Mouse (Mus musculus) heart, adult 2 months (tissue): ENCODE data around the gene Cobll1. TPM values are rescaled to one million over a fixed set of nuclear protein-coding genes. Genes with fewer than 3 reads are reported as not detected.
A peak's percentile ranks its signal among the peaks of the same experiment; 100 is the strongest.

Experiments
- DNase-seq, 2 experiments: peaks; one replicate each; pipeline ENCODE4 v3.0.0; 2021
- H3K27ac ChIP-seq: fragments of 200-600 bp; 2 replicates; pipeline ENCODE4 v1.8.1; 2022
- H3K27me3 ChIP-seq: fragments of 200-500 bp; 2 replicates; pipeline ENCODE4 v1.6.1; 2012; ENCODE audit warnings: mild to moderate bottlenecking, low read length, inconsistent platforms, mixed read lengths; ENCODE audit not compliant: control insufficient read depth, insufficient read depth
- H3K36me3 ChIP-seq: fragments of 200-500 bp; 2 replicates; pipeline ENCODE4 v1.6.1; 2012; ENCODE audit warnings: low read length, inconsistent platforms; ENCODE audit not compliant: control insufficient read depth, insufficient read depth
- H3K4me1 ChIP-seq: fragments of 200-500 bp; 2 replicates; pipeline ENCODE4 v1.6.1; 2011; ENCODE audit warnings: low read length; ENCODE audit not compliant: control insufficient read depth, insufficient read depth
- H3K4me3 ChIP-seq: fragments of 200-600 bp; 2 replicates; pipeline ENCODE4 v1.8.1; 2022
- H3K79me2 ChIP-seq: fragments of 200-500 bp; replicated peaks from 2 replicates; pipeline ENCODE4 v1.6.1; 2012; ENCODE audit warnings: mild to moderate bottlenecking, inconsistent platforms, low read length, moderate library complexity, mixed read lengths; ENCODE audit not compliant: control insufficient read depth, insufficient read depth
- H3K9ac ChIP-seq: fragments of 200-500 bp; 2 replicates; pipeline ENCODE4 v1.6.1; 2012; ENCODE audit warnings: low read depth, mild to moderate bottlenecking, control low read depth, inconsistent platforms, low read length, mixed read lengths
- CTCF ChIP-seq: fragments of 200-600 bp; IDR thresholded peaks from 2 replicates; pipeline ENCODE4 v1.8.1; 2022; ENCODE audit warnings: antibody characterized with exemption, mild to moderate bottlenecking, moderate library complexity
- EP300 ChIP-seq: fragments of 200-500 bp; IDR thresholded peaks from 2 replicates; pipeline ENCODE4 v1.6.1; 2011; ENCODE audit warnings: low read depth, low read length, control low read depth; ENCODE audit not compliant: insufficient read depth
- POLR2A ChIP-seq: fragments of 200-500 bp; IDR thresholded peaks from 2 replicates; pipeline ENCODE4 v1.6.1; 2011; ENCODE audit warnings: mild to moderate bottlenecking, low read depth, low read length, control low read depth; ENCODE audit not compliant: insufficient read depth
- WGBS: fragments of 180-500 bp; shearing (Covaris S2); methylation state at CpG from one replicate; pipeline ENCODE4 v1.1.7; 2018; 5-methylcytosine and 5-hydroxymethylcytosine counted together
- intact Hi-C: fragments of 180-260 bp; cut with DNase I; formaldehyde crosslinking; loops from one replicate; pipeline ENCODE4 v1.15.1; 2025
- polyA plus RNA-seq: library from polyadenylated mRNA; depleted of rRNA; stranded (reverse); fragments of >200 nt; gene quantifications from 2 replicates; pipeline ENCODE4 v1.2.3, GENCODE M21; 2012
- total RNA-seq, 2 experiments: library from RNA; stranded (reverse); gene quantifications; 2 replicates each; pipeline ENCODE4 v1.2.3; 2021

The Cobll1 gene
- total and polyA plus RNA-seq, 3 experiments: 19.3 to 76.8 (median 53.3) TPM

DNA sequence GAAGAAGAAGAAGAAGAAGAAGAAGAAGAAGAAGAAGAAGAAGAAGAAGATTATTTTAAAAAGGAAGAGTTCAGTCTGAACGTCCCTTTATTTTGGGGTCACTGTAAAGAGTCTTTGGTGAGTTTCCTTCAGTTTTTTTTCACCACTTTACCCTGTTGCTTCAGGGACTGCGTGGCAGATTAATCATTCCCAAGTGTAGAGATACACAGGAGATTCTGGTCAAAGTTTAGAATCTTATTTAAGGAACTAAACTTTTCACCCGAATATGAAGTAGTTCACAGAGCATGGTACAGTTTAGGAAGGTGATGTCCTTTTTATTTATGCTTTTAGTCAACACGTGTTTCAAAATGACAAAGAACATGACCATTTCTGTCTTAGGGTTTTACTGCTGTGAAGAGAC is 21.2 kb upstream of the Cobll1 start:
- H3K4me1 ChIP-seq: no peaks in the 10 kb centered on the region; the same call in 1 of the 2 replicates
- intact Hi-C loops: no loop called here
- no peak overlapping the region for H3K9ac ChIP-seq
- H3K79me2 ChIP-seq: no peaks in the 10 kb centered on the region
- no peak for DNase-seq
- H3K27me3 ChIP-seq: no peaks in the 10 kb centered on the region
- H3K4me3 ChIP-seq: no peak overlapping the region
- no peak overlapping the region for H3K27ac ChIP-seq
- WGBS: 89% methylated on average over 4 of the region's 4 CpGs
- H3K36me3 ChIP-seq: no peaks in the 10 kb centered on the region
- TF ChIP-seq CTCF (no peak), POLR2A (no peak), EP300 (no peak)

DNA sequence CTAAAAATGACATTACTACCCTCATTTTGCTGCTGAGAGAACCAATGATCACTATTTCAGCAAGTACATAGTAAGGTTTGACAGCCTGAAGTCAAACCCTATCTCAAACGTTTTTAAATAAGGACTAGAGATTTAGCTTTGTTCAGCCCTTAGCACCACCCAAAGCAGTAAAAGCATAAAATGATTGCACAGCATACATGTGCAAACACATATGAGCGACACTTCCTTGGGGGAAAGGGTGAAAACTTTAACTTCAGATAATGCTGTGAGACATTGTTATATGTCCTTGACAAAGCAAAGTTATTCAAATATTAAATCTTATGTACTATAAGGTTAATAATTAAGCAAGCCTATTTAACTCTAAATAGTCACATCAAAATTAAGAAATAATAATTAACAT is 18.2 kb upstream of the Cobll1 start:
- Histone ChIP-seq H3K27me3 (no peaks in the 10 kb centered on the region), H3K9ac (no peak overlapping the region), H3K79me2 (no peaks in the 10 kb centered on the region), H3K27ac (no peak overlapping the region), H3K4me1 (no peaks in the 10 kb centered on the region; the same call in 1 of the 2 replicates), H3K4me3 (no peak overlapping the region), H3K36me3 (no peaks in the 10 kb centered on the region)
- no peak for TF ChIP-seq CTCF
- TF ChIP-seq EP300: no peak
- TF ChIP-seq POLR2A: no peak
- WGBS: 66% methylated on average over 2 of the region's 2 CpGs
- intact Hi-C loops: no loop called here
- DNase-seq: no peak

DNA sequence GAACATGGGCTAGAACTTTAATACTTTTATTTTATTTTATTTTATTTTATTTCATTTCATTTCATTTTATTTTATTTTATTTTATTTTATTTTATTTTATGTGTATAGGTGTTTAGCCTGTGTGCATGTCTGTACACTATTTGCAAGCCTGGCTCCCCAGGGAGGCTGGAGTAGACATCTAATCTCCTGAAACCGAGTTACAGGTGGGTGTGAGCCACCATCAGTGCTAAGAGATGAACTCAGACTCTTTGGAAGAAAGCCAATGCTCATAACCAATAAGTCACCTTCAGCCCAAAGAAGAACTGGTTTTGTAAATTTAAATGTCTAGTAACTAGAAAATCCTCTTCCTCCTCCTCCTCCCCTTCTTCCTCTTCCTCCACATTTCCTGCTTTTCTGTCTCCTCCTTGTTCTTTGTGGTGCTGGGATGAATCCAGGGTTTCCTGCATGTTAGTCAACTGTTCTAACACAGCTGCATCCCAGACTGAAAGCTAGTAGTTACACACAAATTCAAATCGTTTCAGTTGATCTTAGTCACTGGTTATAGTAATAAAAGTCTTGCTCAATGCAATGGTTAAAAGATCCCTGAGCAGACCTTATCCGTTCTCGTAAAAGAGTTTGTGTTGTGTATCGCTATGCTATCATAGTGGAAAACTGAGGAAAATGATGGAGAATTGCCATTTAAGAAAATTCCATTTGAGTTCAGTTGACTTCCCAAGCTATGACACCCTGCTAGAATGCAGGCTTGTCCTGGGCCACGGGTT is 17.5 kb upstream of the Cobll1 start:
- TF ChIP-seq POLR2A (no peak), EP300 (no peak), CTCF (no peak)
- no peak for DNase-seq
- Histone ChIP-seq H3K27me3 (no peaks in the 10 kb centered on the region), H3K9ac (no peak overlapping the region), H3K4me3 (no peak overlapping the region), H3K4me1 (no peaks in the 10 kb centered on the region), H3K27ac (no peak overlapping the region), H3K36me3 (no peaks in the 10 kb centered on the region), H3K79me2 (no peaks in the 10 kb centered on the region)
- intact Hi-C loops: no loop called here
- 65% methylated on average over 6 of the region's 6 CpGs for WGBS

DNA sequence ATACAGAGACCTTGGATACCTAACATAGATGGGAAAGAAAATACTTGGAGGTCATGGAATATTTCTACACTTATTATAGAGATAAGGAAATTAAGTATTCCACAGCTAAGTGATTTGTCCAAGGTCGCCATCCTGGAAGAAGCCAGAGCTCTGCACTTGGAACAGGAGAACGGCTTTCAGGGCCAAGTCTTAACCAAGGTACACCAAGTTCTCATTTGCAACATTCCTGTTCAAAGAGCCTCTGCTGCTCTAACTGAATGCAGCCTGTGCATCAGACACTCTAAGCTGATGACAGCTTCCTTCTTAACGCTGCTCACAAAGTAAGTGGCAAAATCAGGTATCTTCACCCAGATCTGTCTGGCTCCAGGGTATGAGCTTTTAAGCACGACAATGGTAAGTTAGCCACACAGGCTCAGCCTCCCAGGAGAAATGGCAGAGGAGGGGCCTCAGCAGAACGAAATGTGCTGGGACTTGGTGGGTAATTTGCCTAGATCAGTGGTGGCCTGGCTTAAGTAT is 11.4 kb upstream of the Cobll1 start:
- Histone ChIP-seq H3K79me2 (no peaks in the 10 kb centered on the region), H3K4me3 (no peak overlapping the region), H3K36me3 (no peaks in the 10 kb centered on the region), H3K27me3 (no peaks in the 10 kb centered on the region), H3K4me1 (peaks cover 2% of the 10 kb centered on the region; the same call in 1 of the 2 replicates), H3K9ac (no peak overlapping the region), H3K27ac (no peak overlapping the region)
- intact Hi-C loops: no loop called here
- 35% methylated on average over 5 of the region's 5 CpGs for WGBS
- no peak for TF ChIP-seq CTCF
- peak; percentile 78 for TF ChIP-seq EP300
- DNase-seq: peak in 1 of 2 experiments; percentile 42

DNA sequence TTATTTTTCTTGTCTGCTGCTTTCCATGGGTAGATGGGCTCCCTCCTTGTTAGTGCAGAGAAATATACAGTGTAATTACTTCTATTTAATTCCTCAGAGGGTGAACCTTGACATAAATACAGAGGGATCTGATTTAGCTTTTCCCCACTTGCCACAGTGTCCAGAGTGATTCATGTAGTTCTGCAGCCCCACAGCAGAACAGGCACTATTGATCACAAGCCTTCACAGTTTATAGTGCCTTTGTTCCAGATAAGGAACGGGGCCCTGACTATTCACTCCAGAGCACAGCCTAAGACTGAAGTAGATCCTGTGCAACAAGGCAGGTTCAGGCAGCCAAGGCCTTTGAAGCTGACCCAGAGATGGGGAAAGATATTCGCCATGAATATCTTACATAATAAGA is 10.4 kb upstream of the Cobll1 start:
- intact Hi-C loops: loop anchor here (10.0 kb wide), 1 partner anchor 225 kb away; the partner anchor contains the start of gene Grb14
- Histone ChIP-seq H3K36me3 (no peaks in the 10 kb centered on the region), H3K9ac (no peak overlapping the region), H3K4me3 (no peak overlapping the region), H3K27ac (no peak overlapping the region), H3K79me2 (no peaks in the 10 kb centered on the region), H3K4me1 (peaks cover 2% of the 10 kb centered on the region; the same call in 1 of the 2 replicates), H3K27me3 (no peaks in the 10 kb centered on the region)
- no peak for TF ChIP-seq POLR2A
- no peak for DNase-seq
- WGBS: 64% methylated on average over 2 of the region's 2 CpGs

DNA sequence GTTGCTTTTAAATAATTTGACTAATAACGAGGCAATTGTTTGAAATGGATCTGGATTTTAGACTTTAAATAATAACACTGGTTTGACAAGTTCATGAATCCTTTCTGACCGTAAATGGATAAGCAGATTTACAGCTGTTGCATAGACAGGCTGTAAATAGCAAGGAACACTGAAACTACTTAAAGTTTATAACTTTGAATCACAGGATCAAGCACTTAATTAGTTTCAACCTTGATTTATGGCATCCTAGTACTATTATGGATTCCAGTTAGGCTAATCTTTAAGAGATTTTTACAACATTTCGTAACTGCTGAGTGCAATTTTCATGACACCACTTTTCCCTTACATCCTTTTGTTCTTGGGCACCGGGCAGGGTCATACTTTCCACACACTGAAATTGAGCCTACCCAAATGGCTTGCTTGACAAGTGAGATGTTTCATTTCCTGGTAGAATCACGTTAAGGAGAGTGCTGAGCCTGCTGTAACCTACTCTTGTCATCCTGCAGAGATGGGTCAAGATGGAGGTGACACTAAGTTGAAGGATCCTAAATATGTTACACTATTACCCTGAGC is 1.1 kb upstream of the Cobll1 start:
- 0 out of 2 replicates have a peak, but pooled peaks cover 1% of the 10 kb centered on the region for H3K79me2 ChIP-seq
- DNase-seq: no peak
- 83% methylated on average over 5 of the region's 5 CpGs for WGBS
- no peak overlapping the region for H3K27ac ChIP-seq
- TF ChIP-seq CTCF (no peak), EP300 (no peak), POLR2A (no peak)
- H3K27me3 ChIP-seq: no peaks in the 10 kb centered on the region
- H3K4me3 ChIP-seq: no peak overlapping the region
- intact Hi-C loops: loop anchor here (5.0 to 10.0 kb wide), 2 partner anchors 92 to 215 kb away; partner anchors contain the start of gene Grb14
- peaks cover 13% of the 10 kb centered on the region; the same call in 1 of the 2 replicates for H3K36me3 ChIP-seq
- H3K4me1 ChIP-seq: peaks cover 5% of the 10 kb centered on the region
- H3K9ac ChIP-seq: no peak overlapping the region
